Mouse (Mus musculus) c-Kit-positive CD71-negative TER-119-negative erythroid progenitor cells, embryonic 14.5 days (primary cell): ENCODE results near the gene Klf9.
A peak's percentile ranks its signal among the peaks of the same experiment; 100 is the strongest.
"Not testable (repeated sequence)": the region's sequence is repeated elsewhere in the genome, so short reads cannot be mapped to it uniquely, and the experiment has no call there.

Experiments
- DNase-seq: peaks from one replicate; pipeline ENCODE4 v3.0.0-alpha.2; 2013; ENCODE audit warnings: low read depth

The Klf9 gene

DNA sequence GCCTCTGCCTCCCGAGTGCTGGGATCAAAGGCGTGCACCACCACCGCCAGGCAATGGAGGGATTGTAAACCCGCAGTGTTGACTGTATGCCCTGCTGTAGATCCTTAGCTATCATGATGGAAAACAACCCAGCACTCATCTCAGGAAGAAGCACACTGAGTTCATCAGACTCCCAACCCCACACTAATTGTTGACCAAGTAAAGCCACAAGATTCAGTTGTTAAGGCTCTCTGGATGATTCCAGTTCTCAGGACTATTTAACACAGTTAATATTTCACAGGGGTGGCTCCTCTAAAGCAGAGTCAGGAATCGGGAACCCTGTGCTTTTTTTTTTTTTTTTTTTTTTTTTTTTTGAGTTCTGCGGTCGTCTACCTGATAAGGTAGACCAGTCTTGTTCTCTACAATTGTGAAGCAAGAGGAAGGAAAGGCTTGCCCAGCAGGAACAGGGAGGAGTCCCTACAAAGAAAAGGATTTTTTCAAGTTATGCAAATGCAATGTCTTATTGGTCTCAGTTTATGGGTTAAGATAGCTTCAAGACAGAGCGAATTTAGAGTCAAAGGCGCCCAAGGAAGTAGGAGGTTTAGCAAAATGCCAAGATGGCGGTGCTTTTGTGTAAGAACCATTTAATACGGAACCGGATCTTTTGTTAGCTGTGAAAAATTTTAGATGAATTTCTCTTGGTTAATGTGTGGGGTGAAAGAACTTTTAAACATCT, 1.1 kb upstream of the Klf9 start:
- no peak for DNase-seq

DNA sequence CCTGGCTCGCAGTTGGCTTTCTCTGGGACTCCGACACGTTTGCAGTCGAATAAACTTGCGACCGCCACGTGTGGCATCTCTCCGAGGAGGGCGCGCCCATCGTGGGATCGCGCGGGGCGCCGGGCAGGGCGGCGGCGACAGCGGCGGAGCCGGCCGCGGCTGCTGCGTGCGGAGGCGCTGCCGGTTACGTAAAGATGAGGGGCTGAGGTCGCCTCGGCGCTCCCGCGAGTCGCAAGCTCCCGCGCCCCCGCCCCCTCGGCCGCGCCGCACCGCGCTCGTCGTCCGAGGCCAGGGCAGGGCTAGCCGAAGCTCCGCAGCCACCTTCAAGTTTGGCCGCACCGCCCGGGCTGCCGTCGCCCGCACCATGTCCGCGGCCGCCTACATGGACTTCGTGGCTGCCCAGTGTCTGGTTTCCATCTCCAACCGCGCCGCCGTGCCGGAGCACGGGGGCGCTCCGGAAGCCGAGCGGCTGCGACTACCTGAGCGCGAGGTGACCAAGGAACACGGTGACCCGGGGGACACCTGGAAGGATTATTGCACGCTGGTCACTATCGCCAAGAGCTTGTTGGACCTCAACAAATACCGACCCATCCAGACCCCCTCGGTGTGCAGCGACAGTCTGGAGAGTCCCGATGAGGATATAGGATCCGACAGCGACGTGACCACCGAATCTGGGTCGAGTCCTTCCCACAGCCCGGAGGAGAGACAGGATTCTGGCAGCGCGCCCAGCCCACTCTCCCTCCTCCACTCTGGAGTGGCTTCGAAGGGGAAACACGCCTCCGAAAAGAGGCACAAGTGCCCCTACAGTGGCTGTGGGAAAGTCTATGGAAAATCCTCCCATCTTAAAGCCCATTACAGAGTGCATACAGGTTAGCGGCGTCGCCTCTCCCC, 610 bp downstream of the Klf9 start:
- no peak for DNase-seq

DNA sequence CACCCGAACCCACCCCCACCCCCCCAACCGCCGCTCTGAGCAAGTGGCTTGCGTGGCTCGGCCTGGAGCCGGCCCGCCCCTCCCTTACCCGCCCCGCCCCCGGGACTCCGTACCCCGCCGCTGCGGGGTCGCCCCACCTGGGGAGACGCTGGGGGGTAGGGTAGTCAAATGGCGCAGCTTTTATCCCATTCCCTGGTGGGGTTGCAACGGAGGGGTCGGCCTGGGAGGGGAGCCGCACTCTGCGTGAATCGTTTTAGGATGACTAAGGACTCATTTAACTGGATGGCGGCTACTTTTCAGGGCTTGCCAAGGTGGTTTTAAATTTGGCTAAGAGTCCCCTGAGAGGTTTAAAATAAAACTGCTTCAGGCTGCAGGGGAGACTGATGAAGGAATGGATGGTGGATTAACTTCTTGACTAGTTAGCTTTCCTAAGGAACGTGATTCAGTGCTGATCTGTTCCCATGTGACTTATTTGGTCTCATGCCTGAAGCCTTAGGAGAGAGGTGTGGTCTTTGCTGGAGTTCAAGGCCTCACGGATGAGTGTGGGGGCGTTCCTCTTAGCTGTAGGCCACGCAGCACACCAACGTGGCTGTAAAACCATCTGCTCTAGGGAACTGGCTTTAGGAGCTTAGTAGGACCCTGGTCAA, 1.5 kb downstream of the Klf9 start:
- no peak for DNase-seq

DNA sequence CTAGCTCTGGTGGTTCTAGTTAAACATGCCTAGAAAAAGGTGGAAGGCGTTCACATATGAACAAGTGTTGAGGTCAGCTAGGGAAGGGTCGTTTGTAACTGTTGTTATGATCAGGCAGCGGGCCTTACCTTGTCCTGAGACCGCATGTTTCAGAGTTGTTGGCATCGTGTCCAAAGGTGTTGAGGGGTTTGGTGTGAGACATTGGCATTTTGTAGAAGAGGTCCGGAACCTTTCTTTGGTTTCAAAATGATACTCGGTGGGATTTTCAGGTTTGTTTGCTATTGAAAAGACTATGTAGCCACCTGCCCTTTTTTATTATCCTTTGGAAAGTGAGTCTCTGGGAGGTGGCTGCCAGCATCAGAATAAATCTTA, 2.0 kb downstream of the Klf9 start:
- no peak for DNase-seq

DNA sequence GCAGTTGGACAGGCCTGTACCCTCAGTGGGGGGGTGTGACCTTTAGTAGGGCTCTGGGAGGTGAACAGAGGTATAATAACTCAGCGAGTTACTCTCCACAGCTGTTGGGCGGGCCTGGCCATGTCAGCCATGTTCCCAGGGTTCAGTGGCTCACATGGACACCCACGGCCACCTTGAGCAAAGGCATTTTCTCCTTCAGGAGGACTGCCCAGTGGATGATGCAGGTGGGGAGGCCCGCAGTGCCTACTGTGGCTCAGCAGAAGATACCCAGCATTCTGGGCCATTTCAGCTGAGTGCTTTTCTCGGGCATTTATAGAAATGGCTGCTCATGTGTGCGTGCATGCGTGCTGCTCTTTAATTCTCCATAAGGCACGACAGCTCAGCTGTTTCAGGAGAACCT, 2.5 kb downstream of the Klf9 start:
- no peak for DNase-seq

DNA sequence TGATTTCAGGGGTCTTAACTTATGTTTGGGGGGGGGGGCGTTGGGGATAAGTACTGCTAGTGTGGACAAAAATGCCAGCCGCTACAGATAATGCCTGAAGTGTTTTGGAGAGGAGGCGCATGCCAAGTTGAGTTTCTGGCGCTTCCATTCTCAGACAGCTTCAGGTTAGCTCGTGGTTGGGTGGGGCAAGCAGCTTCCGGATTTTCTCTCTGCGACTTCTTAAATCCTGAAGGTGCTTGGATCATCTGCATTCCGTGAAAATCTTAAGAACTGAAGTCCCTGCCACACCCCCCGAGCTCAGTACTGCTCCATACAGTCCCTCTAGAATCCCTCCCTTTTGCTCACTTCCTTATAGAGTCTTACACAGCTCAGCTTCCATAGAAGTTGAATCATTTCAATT, 3.0 kb downstream of the Klf9 start:
- no peak for DNase-seq

DNA sequence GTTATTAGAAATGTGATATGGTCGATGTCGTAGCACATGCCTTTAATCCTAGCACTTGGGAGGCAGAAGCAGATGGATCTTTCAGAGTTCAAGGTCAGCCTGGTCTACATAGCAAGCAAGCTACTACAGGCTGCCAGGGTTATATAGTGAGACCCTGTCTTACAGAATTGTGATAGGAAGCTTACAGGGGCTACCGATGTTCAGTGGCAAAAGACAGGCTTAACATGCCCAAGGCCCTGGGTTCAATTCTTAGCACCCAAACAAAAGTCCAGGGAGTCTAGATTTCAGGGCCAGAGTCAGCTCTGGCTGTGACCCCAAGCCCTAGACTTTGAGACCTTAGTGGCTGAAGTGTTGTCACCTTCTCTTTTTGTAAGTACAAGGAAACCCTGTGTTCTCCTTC, 4.1 kb downstream of the Klf9 start:
- no peak for DNase-seq

DNA sequence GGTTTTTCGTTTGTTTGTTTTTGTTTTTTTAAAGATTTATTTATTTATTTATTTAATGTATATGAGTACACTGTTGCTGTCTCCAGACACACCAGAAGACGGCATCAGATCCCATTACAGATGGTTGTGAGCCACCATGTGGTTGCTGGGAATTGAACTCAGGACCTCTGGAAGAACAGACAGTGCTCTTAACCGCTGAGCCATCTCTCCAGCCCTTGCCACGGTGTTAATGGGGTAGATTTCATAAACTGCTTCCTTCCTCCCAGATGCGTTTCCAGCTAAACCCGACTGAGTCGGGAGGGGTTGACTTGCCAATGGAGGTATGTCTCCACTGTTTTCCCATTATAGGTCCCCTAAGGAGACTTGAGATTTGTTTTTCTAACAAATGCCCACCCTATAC, 4.5 kb downstream of the Klf9 start:
- DNase-seq = not testable (repeated sequence)

DNA sequence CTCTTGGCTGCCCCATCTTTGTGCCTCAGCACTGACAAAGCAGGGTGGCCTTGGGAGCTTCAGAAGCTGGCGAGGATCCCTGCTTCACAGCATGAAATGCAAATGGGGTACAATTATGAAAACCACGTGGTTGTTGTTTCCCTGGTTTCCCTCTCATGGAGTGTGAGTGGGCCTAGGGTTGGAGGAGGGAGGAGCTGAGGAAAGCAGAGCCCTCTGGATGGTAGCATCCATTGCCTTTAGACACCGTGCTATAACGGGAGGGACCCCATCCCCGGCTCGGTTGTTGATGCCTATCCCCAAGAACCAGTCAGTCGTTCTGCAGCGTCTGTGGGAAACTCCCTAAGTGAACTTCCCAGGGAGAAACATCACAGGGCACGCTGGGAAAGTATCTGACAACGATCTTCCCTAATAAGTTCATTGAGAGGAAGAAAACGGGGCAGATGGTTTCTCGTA, 5.4 kb downstream of the Klf9 start:
- DNase-seq = no peak

DNA sequence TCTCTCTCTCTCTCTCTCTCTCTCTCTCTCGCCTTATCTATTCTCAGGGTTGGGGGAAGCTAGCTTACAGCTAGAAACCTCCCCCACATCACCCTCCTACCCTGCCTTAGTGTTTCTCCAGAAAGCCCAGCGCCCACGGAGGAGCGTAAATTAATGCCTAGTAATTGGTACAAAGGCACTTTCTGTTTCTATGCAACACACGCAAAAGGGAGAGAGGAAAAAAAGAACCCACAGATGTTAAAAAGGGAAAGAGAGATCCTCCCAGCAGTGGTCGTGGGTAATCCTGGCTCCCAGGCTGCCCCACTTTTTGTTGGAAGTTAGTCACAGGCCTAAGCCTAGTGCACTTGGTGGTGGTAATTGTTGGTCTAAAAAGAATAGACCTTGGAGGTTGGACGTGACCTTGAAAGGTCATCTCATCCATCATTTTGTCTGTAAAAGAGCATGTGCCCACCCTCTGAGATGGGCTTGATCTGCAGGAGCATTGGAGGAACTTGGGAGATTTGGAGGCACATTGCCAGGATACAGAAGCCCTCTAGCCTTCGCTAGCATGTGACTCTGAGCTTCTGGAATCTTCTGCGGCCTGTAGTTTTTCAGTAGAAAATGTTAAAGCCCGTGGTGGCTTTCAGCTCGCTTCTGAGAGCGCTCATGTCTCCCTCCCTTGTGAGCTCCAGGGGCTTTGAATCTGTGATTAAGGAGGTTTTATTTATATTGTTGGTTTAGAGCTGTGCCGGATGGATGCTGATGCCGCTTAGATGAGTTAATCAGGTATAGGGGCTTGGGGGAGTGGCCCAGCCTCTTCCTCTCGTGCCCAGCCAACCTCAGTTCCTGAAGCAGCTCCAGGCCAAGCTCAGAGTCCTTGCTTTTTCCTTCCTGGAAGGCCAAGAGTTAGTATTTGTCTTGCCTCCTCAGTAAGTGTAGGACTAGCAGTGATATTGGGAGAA, 6.3 kb downstream of the Klf9 start:
- DNase-seq = no peak

DNA sequence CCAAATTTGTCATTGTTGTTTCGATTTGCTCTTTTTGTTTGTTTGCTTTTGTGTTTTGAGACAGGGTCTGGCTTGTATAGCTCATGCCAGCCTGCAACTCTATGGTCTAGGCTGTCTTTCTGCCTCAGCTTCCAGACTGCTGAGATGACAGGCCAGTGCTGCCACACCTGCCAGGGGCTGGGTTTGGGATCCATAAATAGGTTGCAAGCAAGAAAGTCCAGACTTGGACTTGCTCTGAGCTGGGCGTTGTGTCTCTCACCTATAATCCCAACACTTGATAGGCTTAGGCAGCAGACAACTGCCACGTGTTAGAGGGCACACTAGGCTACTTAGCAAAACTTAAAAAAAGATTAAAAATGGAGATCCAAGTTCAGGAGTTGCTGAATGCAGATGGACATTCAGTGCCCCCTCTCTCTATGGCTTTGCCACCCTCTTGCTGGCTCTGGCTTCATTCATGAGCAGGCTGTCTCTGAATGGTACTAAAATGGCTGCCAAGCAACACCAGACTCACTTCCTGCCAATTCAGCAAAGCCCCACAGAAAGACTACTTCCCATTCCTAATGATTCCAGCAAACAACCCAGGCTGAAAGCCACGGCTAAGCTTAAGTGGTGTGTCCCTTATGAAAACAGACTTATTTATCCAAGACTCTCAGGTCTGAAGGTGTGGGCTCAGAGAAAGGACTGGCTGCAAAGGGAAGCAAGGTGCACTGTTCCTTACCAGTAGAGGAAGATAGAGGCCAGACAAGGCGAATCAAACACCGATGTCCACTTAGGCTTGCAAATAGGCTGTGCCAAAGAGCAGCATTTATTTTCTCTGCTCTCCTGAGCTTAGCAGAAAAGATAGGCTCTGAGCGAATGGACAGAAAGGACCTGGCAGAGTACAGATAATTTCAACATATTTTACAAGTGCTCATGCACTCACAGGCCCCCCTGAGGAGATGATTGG, 8.7 kb downstream of the Klf9 start:
- no peak for DNase-seq

DNA sequence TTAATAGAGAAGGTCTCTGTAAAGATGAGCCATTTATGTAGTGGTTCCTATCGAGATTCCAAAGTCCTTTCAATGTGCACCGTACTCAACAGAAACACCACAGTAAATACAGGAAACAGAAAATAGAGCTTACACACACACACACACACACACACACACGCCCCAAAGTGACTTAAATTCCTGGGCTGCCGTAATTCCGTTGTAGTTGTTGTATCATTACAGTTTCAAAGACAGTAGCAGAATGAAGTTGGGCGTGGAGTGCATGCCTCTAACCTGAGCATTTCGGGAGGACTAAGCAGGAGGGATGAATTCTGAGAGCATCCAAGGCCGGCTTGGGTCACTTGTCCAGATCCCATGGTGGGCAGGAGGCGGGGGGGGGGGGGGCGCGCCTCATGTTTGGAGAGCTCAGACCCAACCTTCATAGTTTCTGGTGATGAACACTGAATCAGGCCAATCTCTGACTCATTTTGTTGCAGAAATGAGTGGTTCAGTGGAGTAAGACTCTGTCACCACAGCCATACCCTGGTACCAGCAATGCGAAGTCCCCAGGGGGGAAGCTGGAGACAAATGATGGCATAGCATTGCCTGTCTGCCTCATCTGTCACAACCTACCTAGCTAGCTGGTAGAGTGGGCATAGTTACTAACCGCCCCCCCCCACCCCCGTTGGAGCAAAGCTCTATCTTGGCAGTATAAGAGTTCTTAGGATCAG, 9.7 kb downstream of the Klf9 start:
- no peak for DNase-seq

DNA sequence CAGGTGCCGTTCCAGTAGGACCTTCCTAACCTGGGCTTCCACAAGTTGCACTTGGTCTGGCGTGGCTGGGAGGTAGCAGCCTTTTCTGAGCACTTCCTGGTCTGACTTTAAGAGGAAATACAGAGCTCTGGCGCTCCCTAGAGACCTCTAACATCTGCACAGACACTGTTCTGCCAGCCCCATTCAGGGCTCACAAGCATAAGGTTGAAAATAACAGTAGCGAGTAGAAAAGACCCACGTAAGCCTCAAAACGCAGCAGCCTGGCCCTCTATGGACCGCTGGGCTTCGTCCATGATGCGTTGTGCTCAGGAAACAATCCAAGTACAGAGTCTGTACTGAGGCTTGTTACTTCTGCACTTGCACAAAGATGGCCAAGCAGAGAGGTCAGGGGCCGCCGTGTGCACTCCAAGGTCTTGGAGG, 10.6 kb downstream of the Klf9 start:
- DNase-seq = peak; percentile 53

DNA sequence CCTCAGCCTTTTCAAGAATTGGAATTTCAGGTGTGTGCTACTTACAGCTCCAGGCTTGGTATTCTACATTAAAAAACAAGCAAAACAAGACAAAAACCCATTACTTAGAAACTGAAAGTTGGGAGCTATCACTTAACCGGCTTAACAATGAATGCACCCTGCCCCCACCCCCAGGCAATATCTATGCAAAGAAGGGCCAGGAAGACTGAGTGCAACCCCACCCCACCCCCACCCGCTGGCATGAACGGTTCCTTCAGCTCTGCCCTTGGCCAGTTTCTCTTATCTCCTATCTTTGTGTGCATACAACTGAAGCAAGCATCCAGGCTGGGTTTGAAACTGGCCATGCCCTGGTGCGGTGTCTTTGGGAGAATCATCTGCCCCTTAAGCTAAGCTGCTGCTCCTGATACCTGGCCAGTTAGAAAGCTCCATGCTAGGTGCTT, 11.2 kb downstream of the Klf9 start:
- no peak for DNase-seq

DNA sequence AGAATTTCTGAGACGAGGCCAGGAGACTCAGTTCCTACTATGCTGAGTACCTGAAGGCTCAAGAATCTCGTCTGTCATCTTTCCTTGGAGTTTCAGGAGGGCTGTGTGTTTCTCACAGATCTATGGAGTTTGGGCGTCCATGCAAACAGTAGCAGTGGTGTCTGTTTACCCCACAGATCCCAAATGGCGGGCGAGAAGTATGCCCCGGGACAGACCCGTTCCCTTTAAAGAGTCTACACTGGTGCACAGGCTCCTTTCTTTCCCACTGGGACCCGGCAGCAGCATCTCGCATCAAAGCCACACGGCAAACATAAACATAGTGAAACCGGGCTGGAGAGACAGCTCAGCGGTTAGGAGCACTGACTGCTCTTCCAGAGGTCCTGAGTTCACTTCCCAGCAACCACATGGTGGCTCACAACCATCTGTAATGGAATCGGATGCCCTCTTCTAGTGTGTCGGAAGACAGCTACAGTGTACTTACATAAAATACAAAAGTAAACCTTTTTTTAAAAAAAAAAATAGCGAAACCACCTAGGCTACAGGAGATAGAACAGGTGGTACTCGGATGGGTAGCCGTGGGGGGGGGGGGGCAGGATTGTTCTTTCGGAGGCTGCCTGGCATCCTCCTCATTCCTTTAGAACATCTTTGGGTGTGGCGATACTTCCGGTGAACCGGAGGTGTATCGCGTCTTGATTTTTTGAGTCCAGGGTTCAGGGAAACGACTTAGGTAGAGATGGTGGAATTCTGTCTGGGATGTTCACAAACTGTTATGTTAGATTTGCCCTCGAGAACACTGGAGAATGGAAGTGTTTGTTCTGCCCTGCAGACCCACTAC, 12.0 kb downstream of the Klf9 start:
- no peak for DNase-seq

DNA sequence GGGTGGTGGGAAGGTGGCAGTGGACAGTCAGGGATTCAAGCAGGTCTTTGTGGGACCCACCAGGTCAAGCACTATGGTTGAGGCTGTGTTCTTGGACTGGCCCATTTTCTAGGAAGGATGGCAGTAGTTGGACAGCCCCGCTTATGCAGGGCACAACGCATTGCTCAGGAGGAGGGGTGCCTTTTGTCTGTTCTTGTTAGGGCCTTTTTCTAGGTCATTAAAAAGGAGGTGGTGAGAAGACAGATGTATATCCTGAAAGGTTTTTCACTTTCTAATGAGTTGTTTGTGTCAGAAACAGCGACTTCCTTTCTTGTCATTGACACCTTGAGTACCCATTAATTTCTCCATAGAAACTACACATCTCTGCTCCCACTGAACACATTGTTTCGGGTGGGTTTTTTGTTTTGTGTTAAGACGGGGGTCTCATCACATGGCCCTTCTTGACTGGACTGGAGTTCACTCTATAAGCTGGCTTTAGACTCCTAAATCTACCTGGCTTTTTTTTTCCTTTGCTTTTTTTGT, 12.6 kb downstream of the Klf9 start:
- DNase-seq = no peak

DNA sequence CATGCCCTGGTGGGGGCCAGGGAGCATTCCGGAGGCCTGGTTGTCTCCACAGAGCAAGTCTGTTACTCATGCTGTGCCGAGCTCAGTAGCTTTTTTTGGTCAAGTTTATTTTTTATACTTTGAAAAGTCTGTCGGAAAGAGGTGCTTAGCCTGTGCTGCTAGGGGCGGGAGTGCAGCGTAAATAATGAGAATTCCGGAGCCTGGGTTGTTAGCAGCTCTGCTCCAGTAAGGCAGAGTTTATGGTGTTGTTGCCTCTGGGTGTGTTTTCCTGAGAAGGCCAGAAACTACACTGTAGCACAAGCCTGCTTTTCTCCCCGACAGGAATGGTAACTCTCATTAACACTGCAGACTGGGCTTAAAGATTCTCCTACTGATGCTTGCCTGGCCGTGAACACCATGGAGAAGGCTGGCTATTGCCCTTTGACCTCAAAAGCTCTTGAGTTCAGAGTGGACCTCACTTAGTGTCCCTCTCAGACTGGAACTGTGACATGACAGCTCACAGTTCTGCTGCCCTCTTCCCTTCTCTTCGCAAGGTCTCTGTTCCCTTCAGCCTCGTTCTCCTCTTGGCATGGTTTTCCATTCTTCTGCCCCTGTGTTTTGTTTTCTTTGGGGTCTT, 18.9 kb downstream of the Klf9 start:
- DNase-seq = no peak

DNA sequence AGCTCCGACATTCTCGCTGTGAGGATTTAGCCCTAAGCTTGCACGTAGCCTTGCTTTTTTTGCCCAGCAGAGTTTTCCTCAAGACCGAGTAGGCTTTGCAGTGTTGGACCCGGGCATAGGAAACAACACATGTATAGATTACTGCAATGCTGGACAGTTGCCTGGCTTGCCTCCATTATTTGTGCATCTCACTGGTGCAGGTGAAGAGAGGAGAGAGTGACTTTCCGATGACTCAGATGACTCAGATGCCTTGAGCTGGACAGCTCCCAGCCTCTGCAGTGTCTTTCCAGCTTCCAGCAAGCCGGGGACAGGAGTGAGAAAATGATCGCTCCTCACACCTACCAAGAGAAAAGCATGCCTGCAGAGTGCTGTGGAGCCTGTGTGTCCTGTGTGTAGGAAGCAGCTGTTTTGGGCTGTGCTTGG, 21.4 kb downstream of the Klf9 start:
- no peak for DNase-seq
